Mouse (Mus musculus) bone marrow macrophage, adult 2 months (primary cell): Measurements from ENCODE around the gene Map3k20. TPM values are rescaled to one million over a fixed set of nuclear protein-coding genes. Genes with fewer than 3 reads are reported as not detected.

ENCODE experiments used
- H3K27ac ChIP-seq: 2 replicates; pipeline ENCODE4 v1.5.1; 2012; ENCODE audit warnings: low read depth, low read length; ENCODE audit not compliant: insufficient read depth
- H3K4me1 ChIP-seq: 2 replicates; pipeline ENCODE4 v1.6.1; 2012; ENCODE audit warnings: low read length; ENCODE audit not compliant: control insufficient read depth, insufficient read depth
- H3K4me3 ChIP-seq: 2 replicates; pipeline ENCODE4 v1.5.1; 2012; ENCODE audit warnings: mild to moderate bottlenecking, low read length, moderate library complexity; ENCODE audit not compliant: insufficient read depth
- CTCF ChIP-seq: IDR thresholded peaks from 2 replicates; pipeline ENCODE4 v1.5.1; 2012; ENCODE audit warnings: low read depth, mild to moderate bottlenecking, low read length, moderate library complexity
- POLR2A ChIP-seq: IDR thresholded peaks from 2 replicates; pipeline ENCODE4 v1.6.1; 2012; ENCODE audit warnings: mild to moderate bottlenecking, low read depth, low read length, borderline replicate concordance
- polyA plus RNA-seq: library from polyadenylated mRNA; stranded (reverse); fragments of >200 nt; gene quantifications from 2 replicates; pipeline ENCODE4 v1.2.4, GENCODE M21; 2012; ENCODE audit not compliant: missing spikeins, insufficient read depth, insufficient read length

Gene Map3k20
- polyA plus RNA-seq, 1 experiment, result 20.3 TPM

DNA sequence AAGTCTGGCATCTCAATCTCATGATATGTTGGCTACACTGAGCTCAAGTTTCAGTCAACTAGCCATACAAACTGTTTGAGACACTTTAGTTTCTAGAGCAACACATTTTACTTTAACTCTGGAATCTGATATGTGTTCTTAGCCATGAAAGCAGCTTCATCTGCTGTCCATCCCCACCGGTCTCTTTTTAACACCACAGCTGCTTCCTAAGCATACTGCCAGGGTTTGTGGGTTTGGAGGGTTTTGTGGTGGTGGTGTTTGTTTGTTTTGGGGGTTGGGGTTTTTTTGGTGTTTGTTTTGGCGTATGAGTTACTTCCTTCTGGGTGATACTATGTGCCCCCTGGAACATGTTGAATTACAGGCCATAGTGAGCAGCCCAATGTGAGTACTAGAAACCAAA, 35.2 kb downstream of the Map3k20 start:
- peaks cover 63% of the 10 kb centered on the region for H3K4me1 ChIP-seq
- TF ChIP-seq CTCF, result no peak
- no peak for TF ChIP-seq POLR2A
- no peak overlapping the region for H3K27ac ChIP-seq
- no peak overlapping the region for H3K4me3 ChIP-seq

DNA sequence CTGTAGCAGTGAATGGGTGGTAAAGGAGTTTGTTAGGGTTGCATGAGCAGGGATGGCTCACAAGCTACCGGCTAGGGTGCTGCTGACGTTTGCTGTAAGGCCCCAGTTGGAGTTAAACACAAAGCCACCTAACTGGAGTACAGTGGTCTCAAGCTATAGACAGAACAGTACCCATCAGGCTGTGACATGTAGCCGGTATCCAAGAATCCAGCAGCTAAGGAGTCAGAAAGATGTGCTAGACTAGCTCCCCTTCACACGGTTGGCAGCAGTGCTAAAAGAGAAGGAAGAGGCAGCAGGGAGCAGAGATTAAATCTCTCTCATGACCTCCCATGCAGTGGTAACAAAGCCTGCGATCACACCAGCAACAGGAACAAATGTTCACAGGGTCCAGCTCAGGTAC, 36.2 kb downstream of the Map3k20 start:
- peaks cover 58% of the 10 kb centered on the region for H3K4me1 ChIP-seq
- no peak overlapping the region for H3K4me3 ChIP-seq
- H3K27ac ChIP-seq, result no peak overlapping the region
- TF ChIP-seq CTCF, result no peak
- no peak for TF ChIP-seq POLR2A

DNA sequence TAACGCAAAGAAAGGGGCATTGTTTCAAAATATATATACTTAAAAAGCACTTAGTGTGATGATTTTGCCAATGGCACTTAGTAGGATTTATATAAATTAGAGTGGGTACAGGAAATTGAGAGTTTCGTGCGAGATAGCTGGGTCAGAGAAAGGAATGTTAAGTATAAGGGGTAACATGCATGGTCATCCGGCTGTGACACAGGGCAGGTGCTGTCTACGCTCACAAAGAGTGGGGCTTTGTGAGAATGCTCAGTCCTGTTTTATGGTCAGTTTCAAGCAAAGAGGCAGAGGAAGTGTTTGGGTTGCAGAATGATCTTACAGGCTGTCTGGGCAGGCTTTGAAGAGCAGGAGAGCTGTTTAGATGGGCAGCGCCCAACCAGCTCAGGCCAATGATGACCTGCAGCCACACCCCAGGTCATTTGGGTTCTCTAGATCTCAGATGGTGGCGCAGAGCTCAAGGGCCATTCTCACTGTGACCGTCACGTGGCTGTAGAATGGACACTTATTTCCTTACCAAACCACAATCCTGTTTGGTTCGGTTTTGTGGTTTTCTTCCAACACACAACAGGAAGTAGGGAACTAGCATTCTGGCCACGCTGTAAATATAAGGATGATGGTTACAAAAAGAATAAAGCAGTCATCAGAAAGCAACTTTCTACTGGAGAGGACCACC, 37.4 kb downstream of the Map3k20 start:
- no peak for TF ChIP-seq CTCF
- TF ChIP-seq POLR2A, result no peak
- H3K4me1 ChIP-seq, result peaks cover 46% of the 10 kb centered on the region
- H3K27ac ChIP-seq, result peak overlapping the region; percentile 73
- peak overlapping the region; percentile 1 for H3K4me3 ChIP-seq

DNA sequence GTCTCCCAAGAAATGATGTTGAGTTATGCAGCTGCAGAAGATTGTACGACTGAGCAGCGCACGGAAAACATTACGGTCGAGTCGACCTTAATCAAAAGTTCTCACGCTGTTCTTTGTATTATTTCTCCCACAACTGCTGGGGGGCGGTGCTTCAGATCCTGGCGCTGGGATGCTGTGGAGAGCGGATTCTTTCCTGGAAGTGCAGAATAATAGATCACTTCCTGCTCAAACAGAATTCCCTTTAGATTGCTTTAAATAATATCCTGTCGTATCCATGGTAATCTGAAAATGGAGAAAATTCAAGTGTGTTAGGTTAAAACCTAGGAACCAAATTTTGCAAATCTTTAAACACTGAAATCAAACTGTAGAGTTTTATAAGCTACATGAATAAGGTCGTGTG, 39.0 kb downstream of the Map3k20 start:
- TF ChIP-seq CTCF (no peak), POLR2A (no peak)
- Histone ChIP-seq H3K27ac (no peak overlapping the region), H3K4me3 (no peak overlapping the region), H3K4me1 (peaks cover 40% of the 10 kb centered on the region)

DNA sequence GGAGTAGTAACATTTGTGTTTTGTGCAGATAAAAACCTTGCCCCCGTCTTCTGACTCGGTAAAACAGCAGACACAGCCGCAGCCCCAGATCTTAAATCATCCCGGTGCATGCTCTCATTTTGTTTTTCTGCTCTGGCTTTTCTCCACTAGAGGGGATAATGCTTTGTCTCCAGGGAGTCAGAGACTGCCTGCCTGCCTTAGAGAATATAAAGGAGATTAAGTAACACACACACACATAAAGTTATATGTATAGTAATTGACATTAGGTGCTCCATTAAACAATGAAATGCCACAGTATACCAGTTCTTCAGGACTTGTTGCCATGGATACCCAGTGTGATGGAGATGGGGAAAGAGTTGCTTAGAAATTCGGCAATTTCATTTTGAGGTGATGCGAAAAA, 41.1 kb downstream of the Map3k20 start:
- TF ChIP-seq POLR2A (no peak), CTCF (no peak)
- Histone ChIP-seq H3K27ac (no peak overlapping the region), H3K4me3 (no peak overlapping the region), H3K4me1 (peaks cover 36% of the 10 kb centered on the region)

DNA sequence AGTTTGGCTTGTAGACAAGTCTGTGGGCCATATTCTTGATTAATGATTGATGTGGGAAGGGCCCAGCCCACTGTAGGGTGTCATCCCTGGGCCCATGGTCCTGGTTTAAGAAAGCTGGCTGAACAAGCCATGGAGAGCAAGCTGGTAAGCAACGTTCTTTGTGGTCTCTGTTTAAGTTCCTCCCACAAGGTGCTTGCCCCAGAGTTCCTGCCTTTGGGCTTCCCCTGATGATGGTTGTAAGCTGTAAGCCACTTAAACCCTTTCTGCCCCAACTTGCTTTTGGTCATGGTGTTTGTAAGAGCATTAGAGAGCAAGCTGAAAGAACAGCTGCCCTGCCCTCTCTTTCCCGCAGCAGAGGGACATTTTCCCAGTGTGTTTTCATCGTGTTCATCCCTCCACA, 43.0 kb downstream of the Map3k20 start:
- Histone ChIP-seq H3K27ac (no peak overlapping the region), H3K4me1 (peaks cover 37% of the 10 kb centered on the region), H3K4me3 (no peak overlapping the region)
- no peak for TF ChIP-seq CTCF
- TF ChIP-seq POLR2A, result no peak

DNA sequence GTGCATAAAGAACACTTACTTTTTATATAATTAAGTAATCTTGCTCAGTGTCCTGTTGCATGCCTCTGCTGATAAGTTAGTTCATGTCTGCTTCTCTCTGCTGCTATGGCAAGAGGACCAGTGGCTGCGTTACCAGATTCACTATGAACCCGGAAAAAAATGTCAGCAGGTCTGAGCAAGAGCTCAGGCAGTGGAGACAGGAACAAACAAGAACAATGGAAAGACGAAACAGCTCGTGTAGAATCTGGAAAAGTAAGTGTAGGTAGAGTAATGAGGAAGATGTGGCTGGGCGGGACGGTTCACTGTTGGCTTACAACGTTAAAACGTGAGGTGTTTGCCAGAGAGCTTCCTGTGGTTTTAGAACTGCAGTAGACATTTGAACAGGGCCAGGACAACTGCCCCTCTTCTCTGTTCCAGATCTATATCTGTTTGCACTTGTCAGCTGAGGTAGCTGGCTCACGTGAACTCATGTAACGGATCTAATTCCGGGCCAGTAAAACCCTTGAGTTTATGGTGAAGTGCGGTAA, 45.6 kb downstream of the Map3k20 start:
- Histone ChIP-seq H3K4me3 (no peak overlapping the region), H3K27ac (no peak overlapping the region), H3K4me1 (peaks cover 33% of the 10 kb centered on the region)
- TF ChIP-seq POLR2A (no peak), CTCF (no peak)

DNA sequence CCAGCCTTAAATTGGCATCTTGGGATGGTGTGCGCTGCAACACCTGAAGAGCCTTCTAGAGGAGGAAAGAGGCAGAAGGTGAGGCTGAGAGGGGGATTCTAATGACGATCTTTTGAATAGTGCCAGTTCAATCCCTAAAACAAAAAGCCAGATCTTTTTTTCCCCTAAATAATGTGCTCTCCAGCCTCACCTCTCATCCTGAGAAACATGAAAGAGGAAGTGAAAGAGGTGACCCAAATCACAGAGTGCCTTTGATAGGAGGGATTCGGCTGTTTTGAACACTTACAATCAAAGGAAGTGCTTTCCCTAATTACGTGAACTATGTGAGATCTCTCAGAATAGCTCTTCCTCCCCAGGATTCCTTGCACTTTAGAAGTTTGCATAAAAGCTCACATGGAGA, 46.6 kb downstream of the Map3k20 start:
- H3K4me1 ChIP-seq, result peaks cover 33% of the 10 kb centered on the region
- H3K4me3 ChIP-seq, result no peak overlapping the region
- no peak overlapping the region for H3K27ac ChIP-seq
- TF ChIP-seq POLR2A (no peak), CTCF (no peak)

DNA sequence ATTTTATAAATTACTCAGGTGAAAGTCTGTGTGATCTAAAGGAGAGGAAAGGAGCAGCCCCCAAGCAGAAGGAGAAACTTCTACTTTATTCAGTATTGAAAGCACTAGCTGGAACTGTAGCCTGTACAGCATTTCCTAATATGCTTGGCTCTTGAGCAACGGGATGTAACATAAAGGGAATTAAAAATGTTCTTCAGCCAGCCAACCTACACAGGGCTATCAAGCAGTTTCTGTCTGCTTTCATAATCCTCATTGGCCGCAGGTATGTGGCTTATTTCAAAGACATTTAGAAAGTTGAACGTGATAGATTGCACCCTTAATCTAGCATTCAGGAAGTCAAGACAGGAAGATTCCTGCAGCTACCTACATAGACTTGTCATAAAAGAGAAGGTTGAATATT, 47.8 kb downstream of the Map3k20 start:
- TF ChIP-seq CTCF (no peak), POLR2A (no peak)
- Histone ChIP-seq H3K4me3 (no peak overlapping the region), H3K4me1 (peaks cover 31% of the 10 kb centered on the region), H3K27ac (no peak overlapping the region)

DNA sequence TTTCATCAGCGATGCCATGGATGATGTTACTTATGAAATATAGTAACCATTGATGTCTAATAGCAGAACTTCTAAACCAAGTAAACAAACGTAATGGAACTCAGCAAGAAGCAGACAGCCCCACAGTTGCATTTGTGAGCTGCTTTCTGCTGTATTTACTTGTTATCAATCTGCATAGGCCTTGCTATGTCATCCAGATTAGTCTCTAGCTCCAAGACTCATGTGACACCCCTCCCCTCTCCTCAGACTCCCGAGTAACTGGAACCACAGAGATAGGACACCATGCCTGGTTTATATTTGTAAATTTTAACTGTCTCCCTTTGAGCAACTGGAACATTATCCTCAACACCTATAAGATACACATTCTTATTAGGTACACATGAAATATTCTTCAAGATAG, 51.4 kb downstream of the Map3k20 start:
- H3K27ac ChIP-seq, result no peak overlapping the region
- H3K4me1 ChIP-seq, result peaks cover 17% of the 10 kb centered on the region
- H3K4me3 ChIP-seq, result no peak overlapping the region
- TF ChIP-seq CTCF (no peak), POLR2A (no peak)
